Mouse (Mus musculus): Measurements from ENCODE around the gene Grem1.

The Grem1 gene

DNA sequence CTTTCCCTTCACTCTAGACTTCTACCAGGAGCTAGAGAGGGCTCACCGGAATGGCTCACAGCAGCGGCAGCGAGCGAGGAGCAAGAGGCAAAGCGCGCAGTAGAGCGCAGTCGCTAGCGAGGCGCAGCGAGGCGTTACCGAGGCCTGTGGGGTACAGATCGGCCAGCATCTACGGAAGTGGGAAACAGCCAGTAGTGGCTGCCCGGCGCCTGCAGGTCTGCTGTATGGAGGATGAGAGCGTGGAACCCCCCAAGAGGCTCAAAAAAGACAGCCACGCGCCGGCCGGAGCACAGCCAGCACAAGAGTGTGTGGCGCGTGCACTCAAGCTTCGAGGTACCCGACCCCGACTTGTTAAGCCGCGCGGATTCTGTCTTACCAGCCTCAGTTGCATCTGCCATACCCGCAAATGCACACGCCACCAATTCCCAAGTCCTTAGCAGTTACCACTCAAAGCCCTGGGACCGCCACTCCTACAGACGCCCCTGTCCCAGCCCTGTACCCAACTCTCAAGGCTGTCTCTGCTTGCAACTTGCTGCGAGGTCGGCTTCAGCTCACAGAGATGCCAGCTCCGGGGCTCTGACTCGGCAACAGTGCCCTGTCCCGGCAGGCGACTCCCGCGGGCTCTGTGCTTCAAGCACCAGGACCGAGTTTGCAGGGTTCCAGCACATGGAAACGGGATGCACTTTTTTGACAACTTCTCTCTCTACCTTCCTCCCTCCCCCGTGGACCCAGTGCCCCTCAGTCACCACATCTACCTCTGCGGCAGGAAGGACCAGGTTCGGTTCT, 728 bp downstream of the Grem1 start:
- DNase-seq (ENCODE audit: low spot score) = no peak

DNA sequence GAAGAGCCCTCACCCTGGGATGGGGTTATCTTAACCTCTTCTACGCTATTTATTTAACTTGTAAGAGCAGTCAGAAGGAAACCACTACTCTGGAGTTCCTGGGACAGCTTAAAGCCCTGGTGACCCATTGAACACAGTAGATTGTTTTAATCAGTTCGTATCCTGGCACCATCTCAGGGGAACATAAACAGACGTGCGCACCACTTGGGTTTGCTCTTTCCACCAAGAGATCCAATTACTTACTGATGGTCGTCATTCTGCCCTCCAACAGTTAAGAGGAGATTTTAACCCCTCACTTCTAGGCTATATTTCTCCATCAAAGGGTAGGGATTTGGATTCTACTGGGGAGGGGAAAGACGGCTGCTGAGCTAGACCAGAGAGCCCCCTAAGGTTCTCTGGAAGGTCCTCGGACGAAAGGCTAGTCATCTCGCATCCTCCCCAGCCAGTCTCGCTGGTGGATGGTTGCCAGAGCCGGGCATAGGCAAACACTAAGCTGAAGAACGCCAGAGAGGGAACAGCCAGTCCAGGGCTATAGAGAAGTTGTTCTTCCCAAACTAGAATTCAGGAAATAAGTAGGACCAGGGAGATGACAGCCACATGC, 1.4 kb downstream of the Grem1 start:
- no peak for DNase-seq (ENCODE audit: low spot score)

DNA sequence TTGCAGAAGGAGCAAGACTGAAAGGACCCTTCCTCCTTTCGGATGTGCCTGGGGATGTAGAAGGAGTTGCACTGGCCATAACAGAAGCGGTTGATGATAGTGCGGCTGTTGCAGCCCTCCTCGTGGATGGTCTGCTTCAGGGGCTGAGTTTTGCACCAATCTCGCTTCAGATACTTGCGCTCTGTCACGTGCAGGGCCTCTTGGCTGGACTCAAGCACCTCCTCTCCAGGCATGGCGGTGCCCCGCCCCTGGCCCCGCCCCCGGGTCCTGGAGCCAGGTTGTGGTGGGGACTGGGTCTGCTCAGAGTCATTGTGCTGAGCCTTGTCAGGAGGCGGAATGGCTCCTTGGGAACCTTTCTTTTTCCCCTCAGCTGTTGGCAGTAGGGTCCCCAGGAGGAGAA, 8.7 kb downstream of the Grem1 start:
- DNase-seq (ENCODE audit: low spot score) = no peak

DNA sequence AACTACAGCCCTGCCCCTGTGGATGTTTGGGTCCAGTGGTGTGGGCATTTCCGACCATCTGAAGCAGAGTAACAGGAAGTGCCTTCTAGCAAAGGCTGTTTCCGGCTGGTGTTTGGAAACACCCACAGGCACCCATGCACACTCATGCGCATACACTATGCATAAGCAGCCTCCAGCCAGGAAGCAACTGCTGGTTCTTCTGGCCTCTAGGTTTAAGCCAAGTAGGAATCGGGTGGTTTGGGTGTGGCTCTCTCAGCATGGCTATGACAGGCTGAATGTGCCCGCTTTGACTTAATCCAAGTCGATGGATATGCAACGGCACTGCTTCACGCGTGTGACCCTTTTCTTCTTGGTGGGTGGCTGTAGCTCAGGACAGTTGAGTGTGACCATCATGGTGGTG, 9.1 kb downstream of the Grem1 start:
- DNase-seq (ENCODE audit: low spot score) = no peak

DNA sequence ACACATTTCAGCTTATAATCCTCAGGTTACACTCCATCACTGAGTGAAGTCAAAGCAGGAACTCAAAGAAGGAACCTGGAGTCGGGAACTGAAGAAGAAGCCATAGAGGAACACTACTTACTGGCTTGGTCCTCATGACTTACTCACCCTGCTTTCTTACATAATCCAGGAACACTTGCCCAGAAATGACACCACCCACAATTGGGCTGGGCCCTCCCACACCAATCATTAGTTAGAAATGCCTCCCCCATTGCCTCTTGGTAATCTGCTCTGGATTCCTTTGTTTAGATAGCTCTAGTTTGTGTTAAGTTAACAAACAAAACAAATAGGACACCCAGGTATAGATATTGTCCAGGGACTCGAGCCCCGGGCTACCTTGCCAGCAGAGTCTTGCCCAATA, 29.9 kb downstream of the Grem1 start:
- DNase-seq (ENCODE audit: low spot score) = no peak

DNA sequence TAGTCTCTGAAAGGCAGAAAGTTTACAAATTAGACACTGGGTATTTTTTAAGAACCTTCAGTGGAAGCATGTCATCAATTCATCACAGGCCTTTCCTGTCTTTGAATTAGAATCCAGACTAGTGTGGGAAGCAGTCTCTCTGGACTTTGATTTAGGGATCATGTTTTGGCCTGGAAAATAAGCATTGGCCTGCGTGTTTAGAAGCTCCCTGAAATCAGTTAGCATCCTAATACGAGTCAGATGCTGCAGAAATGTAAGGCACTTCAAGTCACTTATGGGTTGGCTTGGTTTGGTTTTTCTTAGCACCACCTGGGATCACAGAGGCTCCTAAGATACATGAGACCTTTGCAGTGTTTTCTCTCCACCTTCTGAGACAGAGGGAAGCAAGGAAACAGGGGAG, 43.6 kb downstream of the Grem1 start:
- DNase-seq (ENCODE audit: low spot score) = no peak

DNA sequence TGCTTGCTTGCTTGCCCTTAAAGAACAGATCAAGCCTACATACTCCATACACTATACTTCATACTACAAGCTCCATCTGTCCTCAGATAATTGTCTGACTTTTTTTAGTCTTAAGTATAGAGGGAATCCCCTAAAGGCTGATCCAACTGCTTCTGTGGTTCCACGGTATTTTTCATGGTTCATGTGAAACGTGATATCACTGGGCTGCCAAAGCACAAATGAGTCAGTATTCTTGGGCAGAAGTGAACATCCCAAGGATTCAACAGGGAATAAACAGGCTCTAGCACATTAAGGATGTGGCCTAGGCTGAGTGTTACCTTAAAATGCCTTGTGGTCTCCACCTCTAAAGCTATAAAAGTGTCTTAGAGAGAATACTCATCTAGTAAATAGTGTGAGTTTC, 45.0 kb downstream of the Grem1 start:
- DNase-seq (ENCODE audit: low spot score) = no peak

DNA sequence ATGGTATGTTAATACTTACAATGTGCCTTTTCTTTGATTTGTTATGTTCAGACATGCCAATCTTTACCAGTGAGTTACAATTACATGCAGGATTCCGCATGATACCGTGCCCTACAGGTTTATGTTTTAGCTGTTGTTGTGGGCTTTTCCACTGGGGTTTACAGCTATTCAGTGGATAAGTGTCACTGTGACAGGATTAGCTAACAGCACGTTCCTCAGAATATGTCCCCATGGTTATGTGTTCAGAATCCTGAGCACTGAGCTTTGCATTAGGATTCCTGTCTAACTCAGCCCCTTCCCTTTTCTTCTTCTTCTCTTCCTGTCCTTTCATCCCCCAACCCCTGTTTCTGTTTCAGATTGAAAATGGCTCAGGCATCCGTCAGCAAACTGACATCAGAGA, 50.9 kb downstream of the Grem1 start:
- no peak for DNase-seq (ENCODE audit: low spot score)

DNA sequence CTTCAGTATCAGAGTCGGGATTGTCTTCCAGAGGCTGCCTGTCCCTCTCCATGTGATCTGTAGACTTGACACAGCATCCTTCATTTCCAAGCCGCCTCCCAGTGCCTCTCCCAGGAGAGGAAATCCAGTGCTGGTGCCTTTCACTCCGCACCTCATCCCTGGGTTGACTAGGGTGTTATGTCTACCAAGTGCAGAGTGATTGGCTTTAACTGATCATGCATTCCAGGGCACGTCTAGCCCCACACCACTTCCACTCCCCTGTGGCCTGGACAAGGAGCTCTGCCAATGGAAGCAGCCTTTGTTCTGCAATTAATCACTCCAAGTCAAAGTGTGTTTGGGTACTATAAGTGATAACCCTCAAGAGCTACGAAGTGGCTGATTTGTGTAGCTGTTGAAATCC, 56.9 kb downstream of the Grem1 start:
- no peak for DNase-seq (ENCODE audit: low spot score)

DNA sequence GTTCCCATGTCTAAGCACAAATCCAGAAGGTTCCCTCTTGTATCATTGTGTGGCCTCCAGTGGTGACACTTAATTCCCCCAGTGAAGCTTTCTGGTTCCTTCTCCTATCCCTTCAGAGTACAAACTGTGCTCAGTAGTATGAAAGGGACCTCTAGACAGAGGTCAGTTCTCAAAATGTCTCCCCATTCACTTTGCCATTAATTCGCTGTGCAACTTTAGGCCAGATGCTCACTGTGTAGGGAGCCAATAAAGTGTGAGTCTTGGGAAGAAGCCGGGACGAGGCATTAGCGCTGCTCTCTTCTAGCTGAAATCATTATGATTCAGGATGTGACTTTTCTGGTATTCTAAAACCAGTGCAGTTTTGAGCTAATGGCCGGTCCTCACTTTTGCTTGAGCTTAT, 61.8 kb downstream of the Grem1 start:
- DNase-seq (ENCODE audit: low spot score) = no peak

DNA sequence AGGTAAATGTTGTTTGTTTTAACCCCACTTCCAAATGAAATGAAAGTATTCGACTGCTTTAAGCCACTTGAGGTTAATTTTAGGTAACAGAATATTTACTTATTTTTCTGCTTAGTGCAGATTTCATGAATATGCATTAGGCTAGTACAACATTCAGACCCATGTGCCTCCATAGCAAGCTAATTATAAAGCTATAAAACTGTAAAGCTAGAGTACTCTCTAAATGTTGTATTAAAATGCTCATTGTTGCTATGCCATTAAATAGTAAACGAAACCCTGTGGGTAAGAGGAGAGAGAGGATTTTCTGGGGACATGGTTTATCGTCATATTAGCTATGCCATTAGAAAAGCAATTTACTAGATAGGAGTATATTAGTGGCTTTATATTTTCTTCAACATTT, 62.2 kb downstream of the Grem1 start:
- no peak for DNase-seq (ENCODE audit: low spot score)
